Mouse (Mus musculus) kidney, embryonic 14.5 days (tissue): ENCODE results near the gene Fbxw10. TPM values are rescaled to one million over a fixed set of nuclear protein-coding genes. Genes with fewer than 3 reads are reported as not detected.

ENCODE experiments used
- ATAC-seq: fragments of 200-750 bp; cut with Nextera tagmentation; 2 replicates; pipeline ENCODE4 v1.8.0; 2017; ENCODE audit warnings: moderate number of reproducible peaks, mild to moderate bottlenecking, moderate TSS enrichment, moderate library complexity; ENCODE audit not compliant: low FRiP score, low TSS enrichment
- H3K27ac ChIP-seq: fragments of 300-500 bp; sonication (generic); 2 replicates; pipeline ENCODE4 v1.5.1; 2014; ENCODE audit warnings: low read depth, mild to moderate bottlenecking, low read length, moderate library complexity, mixed read lengths
- H3K27me3 ChIP-seq: fragments of 300-500 bp; sonication (generic); 2 replicates; pipeline ENCODE4 v1.6.1; 2014; ENCODE audit warnings: mild to moderate bottlenecking, low read length; ENCODE audit not compliant: control insufficient read depth, insufficient read depth
- H3K36me3 ChIP-seq: fragments of 300-500 bp; sonication (generic); 2 replicates; pipeline ENCODE4 v1.6.1; 2014; ENCODE audit warnings: low read length, mixed read lengths; ENCODE audit not compliant: control insufficient read depth, insufficient read depth
- H3K4me1 ChIP-seq: fragments of 300-500 bp; sonication (generic); 2 replicates; pipeline ENCODE4 v1.6.1; 2014; ENCODE audit warnings: low read length, mixed read lengths; ENCODE audit not compliant: control insufficient read depth, insufficient read depth
- H3K4me2 ChIP-seq: fragments of 300-500 bp; sonication (generic); replicated peaks from 2 replicates; pipeline ENCODE4 v1.6.1; 2014; ENCODE audit warnings: low read depth, mild to moderate bottlenecking, low read length
- H3K4me3 ChIP-seq: fragments of 300-500 bp; sonication (generic); 2 replicates; pipeline ENCODE4 v1.5.1; 2014; ENCODE audit warnings: mild to moderate bottlenecking, low read length
- H3K9ac ChIP-seq: fragments of 300-500 bp; sonication (generic); 2 replicates; pipeline ENCODE4 v1.6.1; 2014; ENCODE audit warnings: low read depth, mild to moderate bottlenecking, low read length, moderate library complexity
- H3K9me3 ChIP-seq: fragments of 300-500 bp; sonication (generic); 2 replicates; pipeline ENCODE4 v1.6.1; 2016; ENCODE audit warnings: low read length; ENCODE audit not compliant: control insufficient read depth
- WGBS: fragments of 180-500 bp; shearing (Covaris S2); extraction: QIAGEN DNeasy Blood & Tissue Kit; methylation state at CpG from one replicate; pipeline ENCODE4 v1.1.7; 2014; 5-methylcytosine and 5-hydroxymethylcytosine counted together
- polyA plus RNA-seq: library from polyadenylated mRNA; unstranded; fragments of >200 nt; fragmentation: Nextera tagmentation; extraction: Ambion mirVana; gene quantifications from 2 replicates; pipeline ENCODE4 v1.2.1, GENCODE M21; 2014

Gene Fbxw10
- polyA plus RNA-seq, 1 experiment from 2014 or later = 0.73 TPM

DNA sequence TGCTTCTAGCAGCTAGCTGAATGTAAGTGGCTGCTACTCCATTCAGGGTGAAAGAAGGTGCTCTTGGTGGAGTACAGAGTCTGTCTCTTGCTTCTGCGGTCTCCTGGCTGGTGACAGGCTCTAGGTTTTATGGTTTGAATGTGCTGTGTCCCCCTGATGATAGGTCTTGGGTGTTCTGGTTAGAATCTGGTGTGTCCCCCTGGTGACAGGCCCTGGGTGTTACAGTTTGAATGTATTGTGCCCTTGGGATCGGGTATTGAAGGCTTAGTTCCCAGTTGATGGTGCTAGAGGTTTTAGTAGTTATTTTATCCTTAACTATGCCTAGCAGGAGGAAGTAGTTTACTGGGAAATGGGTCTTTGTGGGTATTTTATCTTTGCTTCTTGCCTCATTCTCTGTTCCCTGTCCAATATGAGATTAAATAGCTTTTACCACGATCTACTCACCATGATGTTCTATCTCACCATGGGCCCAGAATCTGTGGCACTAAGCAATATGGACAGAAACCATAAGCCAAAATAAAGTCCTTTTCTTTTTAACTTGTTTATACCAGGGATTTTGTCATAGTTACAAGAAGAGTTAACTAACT lies 62.9 kb downstream of the Fbxw10 start:
- ATAC-seq = no peak
- WGBS = 83% methylated on average over 3 of the region's 3 CpGs

DNA sequence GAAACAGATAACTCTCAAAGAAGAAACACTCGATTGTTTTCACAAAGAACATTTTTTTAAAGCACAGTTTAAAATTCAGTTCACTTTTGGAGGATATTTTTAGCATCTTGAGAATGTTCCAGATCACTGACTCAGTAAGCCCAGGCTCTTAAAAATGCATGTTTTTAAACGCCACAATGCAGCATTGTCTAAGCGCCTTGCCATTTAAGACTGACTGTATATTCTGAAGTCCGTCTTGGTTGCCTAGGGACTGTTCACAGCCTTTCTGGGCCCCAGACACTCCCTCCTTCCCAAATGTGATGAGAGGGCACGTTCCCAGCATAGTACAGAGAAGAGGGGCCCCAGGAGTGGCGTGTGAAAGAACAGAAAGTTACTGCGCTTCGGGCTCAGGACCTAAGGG lies 64.5 kb downstream of the Fbxw10 start:
- no peaks in the 10 kb centered on the region for H3K36me3 ChIP-seq
- 58% methylated on average over 8 of the region's 8 CpGs for WGBS
- no peak overlapping the region for H3K4me3 ChIP-seq
- no peaks in the 10 kb centered on the region for H3K9me3 ChIP-seq
- no peak overlapping the region for H3K27ac ChIP-seq
- H3K4me2 ChIP-seq = no peak overlapping the region
- H3K27me3 ChIP-seq = no peaks in the 10 kb centered on the region
- no peak overlapping the region for H3K9ac ChIP-seq
- H3K4me1 ChIP-seq = no peaks in the 10 kb centered on the region
- ATAC-seq = no peak

More for the DNA sequence above, 62.9 kb downstream of the Fbxw10 start:
- no peak overlapping the region for H3K4me3 ChIP-seq
- H3K36me3 ChIP-seq = no peaks in the 10 kb centered on the region
- H3K9me3 ChIP-seq = no peaks in the 10 kb centered on the region
- H3K27ac ChIP-seq = no peak overlapping the region
- H3K27me3 ChIP-seq = no peaks in the 10 kb centered on the region
- no peaks in the 10 kb centered on the region for H3K4me1 ChIP-seq
- no peak overlapping the region for H3K9ac ChIP-seq
- H3K4me2 ChIP-seq = no peak overlapping the region

GRCm38 (mm10) chr11:62913141-62913540 lies 66.3 kb downstream of the Fbxw10 start:
- Histone ChIP-seq H3K9ac (no peak overlapping the region), H3K9me3 (no peaks in the 10 kb centered on the region), H3K27me3 (no peaks in the 10 kb centered on the region), H3K27ac (no peak overlapping the region), H3K4me3 (no peak overlapping the region), H3K4me1 (no peaks in the 10 kb centered on the region), H3K4me2 (no peak overlapping the region), H3K36me3 (no peaks in the 10 kb centered on the region)
- no peak for ATAC-seq
- WGBS = 91% methylated on average over 2 of the region's 2 CpGs

- Histone ChIP-seq H3K4me2 (no peak overlapping the region), H3K9me3 (no peaks in the 10 kb centered on the region), H3K4me3 (no peak overlapping the region), H3K36me3 (no peaks in the 10 kb centered on the region), H3K4me1 (no peaks in the 10 kb centered on the region), H3K9ac (no peak overlapping the region), H3K27ac (no peak overlapping the region), H3K27me3 (no peaks in the 10 kb centered on the region)
- WGBS = 66% methylated on average over 6 of the region's 6 CpGs
- no peak for ATAC-seq
These were observed 67.7 kb downstream of the Fbxw10 start for GRCm38 (mm10) chr11:62914532-62914931.

GRCm38 (mm10) chr11:62915486-62915885 lies 68.6 kb downstream of the Fbxw10 start:
- no peaks in the 10 kb centered on the region for H3K9me3 ChIP-seq
- no peak overlapping the region for H3K4me2 ChIP-seq
- H3K4me3 ChIP-seq = no peak overlapping the region
- H3K4me1 ChIP-seq = peaks cover 3% of the 10 kb centered on the region; the same call in 1 of the 2 replicates
- 84% methylated on average over 2 of the region's 2 CpGs for WGBS
- no peak overlapping the region for H3K9ac ChIP-seq
- no peak for ATAC-seq
- no peaks in the 10 kb centered on the region for H3K36me3 ChIP-seq
- H3K27ac ChIP-seq = no peak overlapping the region
- H3K27me3 ChIP-seq = no peaks in the 10 kb centered on the region

- no peak for ATAC-seq
- Histone ChIP-seq H3K9me3 (no peaks in the 10 kb centered on the region), H3K4me1 (peaks cover 4% of the 10 kb centered on the region; the same call in 1 of the 2 replicates), H3K27me3 (no peaks in the 10 kb centered on the region), H3K9ac (no peak overlapping the region), H3K4me3 (no peak overlapping the region), H3K27ac (no peak overlapping the region), H3K4me2 (no peak overlapping the region), H3K36me3 (no peaks in the 10 kb centered on the region)
- WGBS = 17% methylated on average over 2 of the region's 2 CpGs
These were observed 69.9 kb downstream of the Fbxw10 start for GRCm38 (mm10) chr11:62916765-62917164.

GRCm38 (mm10) chr11:62919946-62920742 lies 73.3 kb downstream of the Fbxw10 start:
- peak overlapping the region; percentile 15 for H3K4me2 ChIP-seq
- no peak overlapping the region for H3K9ac ChIP-seq
- peak overlapping the region; percentile 69; the same call in 1 of the 2 replicates for H3K27ac ChIP-seq
- H3K36me3 ChIP-seq = no peaks in the 10 kb centered on the region
- no peak for ATAC-seq
- no peak overlapping the region for H3K4me3 ChIP-seq
- 60% methylated on average over 6 of the region's 6 CpGs for WGBS
- H3K27me3 ChIP-seq = no peaks in the 10 kb centered on the region
- H3K9me3 ChIP-seq = no peaks in the 10 kb centered on the region
- H3K4me1 ChIP-seq = peaks cover 4% of the 10 kb centered on the region; the same call in 1 of the 2 replicates

DNA sequence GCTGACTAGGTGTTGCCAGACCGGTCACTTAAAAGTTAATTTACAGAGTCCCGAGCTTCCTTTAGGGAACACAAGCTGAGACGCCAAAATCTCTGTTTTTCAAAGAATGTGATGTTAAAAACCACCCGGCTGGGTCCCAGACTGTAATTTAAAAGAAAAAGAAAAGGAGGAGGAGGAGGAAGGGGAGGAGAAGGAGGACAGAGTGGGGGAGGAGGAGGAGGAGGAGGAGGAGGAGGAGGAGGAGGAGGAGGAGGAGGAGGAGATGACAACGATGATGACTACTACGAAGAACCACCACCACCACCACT lies 73.8 kb downstream of the Fbxw10 start:
- H3K9me3 ChIP-seq = no peaks in the 10 kb centered on the region
- H3K27ac ChIP-seq = peak overlapping the region; percentile 69; the same call in 1 of the 2 replicates
- peak overlapping the region; percentile 40 for H3K4me2 ChIP-seq
- ATAC-seq = 0 out of 2 replicates have a peak, but pooled peaks have one; percentile 2
- H3K27me3 ChIP-seq = no peaks in the 10 kb centered on the region
- H3K36me3 ChIP-seq = no peaks in the 10 kb centered on the region
- H3K4me3 ChIP-seq = peak overlapping the region; percentile 13
- WGBS = 6% methylated on average over 6 of the region's 6 CpGs
- no peak overlapping the region for H3K9ac ChIP-seq
- peaks cover 4% of the 10 kb centered on the region; the same call in 1 of the 2 replicates for H3K4me1 ChIP-seq
